Mouse (Mus musculus) bone marrow, adult 2 months (tissue): Measurements from ENCODE around the gene Dhfr.

Experiments
- CTCF ChIP-seq: fragments of 200-500 bp; IDR thresholded peaks from 2 replicates; pipeline ENCODE4 v1.5.1; 2011; ENCODE audit warnings: low read length, control low read depth; ENCODE audit not compliant: control insufficient read depth, insufficient read depth
- POLR2A ChIP-seq: fragments of 200-500 bp; IDR thresholded peaks from 2 replicates; pipeline ENCODE4 v1.6.1; 2011; ENCODE audit warnings: low read depth, mild to moderate bottlenecking, control low read depth, low read length, borderline replicate concordance; ENCODE audit not compliant: control insufficient read depth

GRCm38 (mm10) chr13:92332103-92332879 is 22.2 kb upstream of the Dhfr start:
- TF ChIP-seq CTCF (no peak), POLR2A (no peak)
